Mouse (Mus musculus): Measurements from ENCODE around the gene Gm15097. TPM values are rescaled to one million over a fixed set of nuclear protein-coding genes. Genes with fewer than 3 reads are reported as not detected.

Gene Gm15097
- polyA plus RNA-seq (2017; shearing (Covaris generic)): not detected

GRCm38 (mm10) chrX:149784173-149784572 is at the start of gene Gm15097:
Gene Gm15097, plus strand, starts transcription at chrX:149784473.

Other genes with a start within 250 kb of the Gm15097 start
- not detected for gene Gm10439, start 189.9 kb upstream of the Gm15097 start, polyA plus RNA-seq (2017; shearing (Covaris generic))
- not detected for gene Gm15091, start 157.2 kb downstream of the Gm15097 start, polyA plus RNA-seq (2017; shearing (Covaris generic))

All from activated CD4-positive, CD25-positive, alpha-beta regulatory T cell (primary cell).